Mouse (Mus musculus) heart, adult 8-10 months (tissue): ENCODE data around the gene Gm10282. TPM values are rescaled to one million over a fixed set of nuclear protein-coding genes. Genes with fewer than 3 reads are reported as not detected.

Source experiments
- DNase-seq: peaks from one replicate; pipeline ENCODE4 v3.0.0; 2022; ENCODE audit warnings: low spot score
- total RNA-seq, 4 experiments: library from RNA; stranded (reverse); gene quantifications; 2 replicates each; pipeline ENCODE4 v1.2.4; 2022

The Gm10282 gene
- total RNA-seq, 4 experiments from 2014 or later, result 5.4 to 8.3 (median 7.5) TPM

DNA sequence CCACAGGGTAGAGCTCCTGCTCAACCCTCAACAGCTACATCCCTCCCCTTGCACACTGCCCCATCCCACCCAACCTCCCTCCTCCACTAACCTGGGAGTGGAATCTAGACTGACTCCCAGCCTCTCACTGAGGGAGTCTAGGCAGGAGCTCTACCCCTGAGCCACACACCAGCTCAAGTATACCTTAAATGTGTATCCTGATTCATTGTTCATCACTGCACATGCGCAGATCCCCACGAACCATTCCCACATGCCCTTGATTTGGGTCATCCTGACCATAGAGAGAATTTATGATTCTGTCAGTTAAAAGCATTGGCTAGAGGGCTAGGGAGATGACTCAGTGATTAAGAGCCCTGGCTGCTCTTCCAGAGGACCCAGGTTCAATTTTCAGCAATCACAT lies 42.3 kb downstream of the Gm10282 start:
- no peak for DNase-seq

DNA sequence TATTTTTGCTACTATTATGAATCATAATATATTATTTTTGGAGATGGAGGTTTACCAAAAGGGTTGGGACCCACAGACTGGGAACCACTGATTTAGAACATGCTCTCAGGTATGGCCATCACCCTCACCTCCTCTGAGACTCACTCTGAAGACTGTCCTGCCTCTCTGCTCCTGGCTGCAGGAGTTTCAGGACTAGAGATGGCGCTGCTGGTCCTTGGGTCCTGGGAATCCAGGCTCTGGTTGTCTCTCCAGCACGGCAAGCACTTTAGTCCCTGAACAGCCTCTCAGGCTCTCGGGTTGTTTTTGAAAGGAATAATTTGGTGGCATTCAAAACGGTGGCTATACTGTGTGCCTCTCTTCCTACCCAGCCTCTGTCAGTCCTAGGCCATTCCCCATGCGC lies 43.2 kb downstream of the Gm10282 start:
- DNase-seq, result no peak

DNA sequence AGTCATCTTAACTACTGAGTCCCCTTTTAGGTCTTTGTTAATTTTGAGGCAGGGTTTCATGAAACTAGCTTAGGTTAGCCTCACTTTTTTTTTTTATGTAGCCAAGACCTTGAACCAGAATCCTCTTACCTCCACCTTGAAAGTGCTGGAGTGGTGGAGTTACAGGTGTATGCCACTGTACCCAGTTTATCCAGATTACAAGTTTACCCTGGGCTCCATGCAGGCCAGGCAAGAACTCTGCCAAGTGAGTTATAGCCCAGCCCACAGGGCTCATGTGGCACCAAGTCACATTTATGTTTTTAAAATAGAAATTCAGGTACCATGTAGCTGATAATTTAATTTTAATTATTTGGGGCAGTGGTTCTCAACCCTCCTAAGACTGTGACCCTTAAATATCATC lies 43.6 kb downstream of the Gm10282 start:
- no peak for DNase-seq

DNA sequence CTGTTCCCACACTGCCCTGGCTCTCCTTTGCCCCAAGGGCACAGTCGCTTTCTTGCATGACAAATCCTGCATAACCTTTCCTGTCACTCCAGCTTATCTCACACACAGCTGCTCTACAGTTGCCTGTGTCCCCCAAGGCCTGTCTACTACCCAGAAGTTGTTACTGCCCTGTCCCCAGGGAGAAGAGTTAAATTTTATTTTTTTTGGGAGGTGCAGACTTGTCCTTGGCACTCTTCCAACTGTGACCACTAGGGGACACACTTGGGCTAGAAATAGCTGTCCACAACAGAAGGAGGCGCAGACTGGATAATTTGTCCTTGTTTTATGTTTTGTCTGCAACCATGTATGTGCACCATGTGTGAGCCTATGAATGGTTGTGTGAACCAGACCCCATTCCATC lies 44.0 kb downstream of the Gm10282 start:
- peak; percentile 84 for DNase-seq

DNA sequence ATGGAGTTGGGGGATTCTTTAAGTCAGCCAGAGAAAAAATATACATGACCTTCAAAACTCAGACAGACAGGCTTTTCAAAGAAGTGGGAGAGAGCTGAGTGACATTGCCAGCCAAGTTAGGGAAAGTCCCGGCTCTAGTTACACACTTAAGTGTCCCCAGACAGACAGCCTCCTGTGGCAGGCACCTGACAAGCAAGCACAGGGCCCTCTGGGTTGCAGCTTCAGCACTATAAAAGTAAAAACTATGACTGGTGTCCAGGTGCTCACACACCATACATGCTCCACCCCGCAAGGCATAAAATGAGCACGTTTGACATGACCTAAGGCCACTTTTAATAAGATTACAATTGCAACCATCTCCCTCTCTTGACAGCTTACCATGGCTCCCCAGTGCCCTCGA lies 44.5 kb downstream of the Gm10282 start:
- no peak for DNase-seq

DNA sequence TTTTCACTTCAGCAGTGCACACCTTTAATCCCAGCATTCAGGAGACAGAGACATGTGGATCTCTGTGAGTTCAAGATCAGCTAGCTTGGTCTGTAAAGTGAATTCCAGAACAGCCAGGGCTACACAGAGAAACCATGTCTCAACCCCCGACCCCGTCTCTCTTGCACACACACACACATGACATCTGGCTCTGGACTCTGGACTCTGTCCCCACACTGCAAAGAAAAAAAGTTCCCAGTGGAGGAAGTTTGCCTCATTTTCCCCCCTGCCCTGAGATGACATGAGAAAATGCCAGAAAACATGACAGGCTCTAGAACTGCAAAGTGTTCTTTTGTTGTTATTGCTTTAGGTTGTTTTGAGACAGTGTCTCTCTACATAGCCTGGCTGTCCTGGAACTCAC lies 45.2 kb downstream of the Gm10282 start:
- no peak for DNase-seq

DNA sequence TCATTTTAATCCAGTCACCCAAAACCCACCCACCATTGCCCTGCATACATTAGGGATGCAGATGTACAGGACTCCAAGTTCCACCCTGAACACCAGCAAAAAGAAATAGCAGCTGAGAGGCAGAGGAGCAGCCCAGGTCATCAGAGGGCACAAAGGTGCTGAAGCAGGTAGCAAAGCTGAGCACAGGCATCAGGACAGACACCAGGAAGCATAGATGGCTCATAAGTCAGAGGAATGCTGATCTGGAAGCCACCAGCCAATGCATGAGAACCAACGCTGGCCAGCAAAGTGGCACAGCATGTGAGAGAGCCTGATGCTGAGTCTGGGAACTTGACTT lies 47.2 kb downstream of the Gm10282 start:
- DNase-seq, result no peak

DNA sequence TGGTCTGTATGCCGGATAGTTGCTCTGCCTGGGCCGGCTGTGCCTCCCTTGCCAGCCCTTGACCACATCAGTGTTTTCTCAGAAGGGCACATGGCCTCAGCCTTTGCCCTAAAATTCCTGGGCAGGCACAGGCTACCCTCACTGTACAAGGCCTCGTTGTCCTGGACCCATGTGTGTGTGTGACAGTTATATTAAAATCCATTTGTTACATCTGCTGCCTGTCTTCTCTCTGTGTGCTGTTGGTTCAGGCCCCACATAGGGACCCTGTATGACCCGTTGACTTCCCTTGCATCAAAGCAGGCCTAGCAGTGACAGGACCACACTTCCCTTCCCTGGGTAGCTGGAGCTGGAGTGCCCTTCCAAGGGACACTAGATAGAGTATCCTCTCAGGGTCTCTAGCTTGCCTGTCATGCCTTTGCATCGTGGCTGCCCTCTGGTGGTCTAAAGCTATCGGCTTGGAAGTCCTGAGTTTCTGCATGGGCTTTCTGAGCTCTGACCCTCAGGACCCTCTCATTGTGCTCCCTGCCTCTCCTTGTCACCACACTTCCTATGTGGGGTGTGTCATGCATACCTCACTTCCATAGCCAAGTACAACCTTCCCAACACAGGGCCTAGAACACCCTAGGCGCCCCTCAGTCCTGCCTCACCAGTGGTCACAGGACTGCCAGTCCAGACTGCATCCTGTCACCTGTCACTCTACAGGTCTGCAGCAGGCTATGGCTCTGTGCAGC lies 47.7 kb downstream of the Gm10282 start:
- DNase-seq, result no peak

Other genes with a start within 250 kb of the Gm10282 start
- gene Olfr373, start 222.1 kb downstream of the Gm10282 start, total RNA-seq, result not detected
- gene Olfr374, start 198.2 kb downstream of the Gm10282 start, total RNA-seq, result not detected
- 100 to 1,000 TPM in 1 of 4 experiments, 10 to 100 TPM in 3; 58.6 to 106 (median 81.9) TPM for gene Tpm4, start 170.3 kb downstream of the Gm10282 start, total RNA-seq
- gene Rab8a, start 144.1 kb downstream of the Gm10282 start, total RNA-seq, result 10 to 100 TPM; 14.6 to 25.3 (median 19.5) TPM
- gene Hsh2d, start 115.6 kb downstream of the Gm10282 start, total RNA-seq, result not detected
- 1 to 10 TPM in 3 of 4 experiments, under 1 TPM in 1; 0.90 to 3.5 (median 2.2) TPM for gene Cib3, start 92.4 kb downstream of the Gm10282 start, total RNA-seq
- gene Gm11034, start 91.6 kb downstream of the Gm10282 start, total RNA-seq, result not detected
- gene Fam32a, start 85.5 kb downstream of the Gm10282 start, total RNA-seq, result 10 to 100 TPM; 18.4 to 23.2 (median 21.9) TPM
- gene Ap1m1, start 65.2 kb downstream of the Gm10282 start, total RNA-seq, result 10 to 100 TPM; 42.0 to 48.4 (median 43.4) TPM
- gene Klf2, start 13.8 kb upstream of the Gm10282 start, total RNA-seq, result 10 to 100 TPM; 40.3 to 74.6 (median 52.7) TPM
- gene Eps15l1, start 116.2 kb upstream of the Gm10282 start, total RNA-seq, result 10 to 100 TPM; 36.8 to 46.7 (median 38.3) TPM
- gene Calr3, start 138.6 kb upstream of the Gm10282 start, total RNA-seq, result 10 to 100 TPM; 18.1 to 29.0 (median 23.1) TPM
- 1 to 10 TPM; 4.8 to 5.2 (median 4.8) TPM for gene 1700030K09Rik, start 138.6 kb upstream of the Gm10282 start, total RNA-seq
- gene Cherp, start 170.0 kb upstream of the Gm10282 start, total RNA-seq, result 10 to 100 TPM; 34.7 to 43.9 (median 37.2) TPM
- gene Slc35e1, start 187.4 kb upstream of the Gm10282 start, total RNA-seq, result 10 to 100 TPM; 77.1 to 88.7 (median 82.1) TPM
- gene Med26, start 243.0 kb upstream of the Gm10282 start, total RNA-seq, result 1 to 10 TPM; 6.3 to 8.5 (median 7.6) TPM